Mouse (Mus musculus) granulocyte monocyte progenitor cell, adult 5-6 weeks (primary cell): ENCODE results near the gene Uba1y. TPM values are rescaled to one million over a fixed set of nuclear protein-coding genes. Genes with fewer than 3 reads are reported as not detected.
"Not testable (repeated sequence)": the region's sequence is repeated elsewhere in the genome, so short reads cannot be mapped to it uniquely, and the experiment has no call there.

Experiments used
- ATAC-seq: replicated peaks from 2 replicates; pipeline ENCODE4 v1.8.0; 2016; ENCODE audit warnings: mild to moderate bottlenecking, moderate TSS enrichment, inconsistent platforms; ENCODE audit not compliant: poor library complexity, severe bottlenecking
- total RNA-seq, 2 experiments: library from RNA; stranded (forward) in 1 of 2; stranded (reverse) in 1 of 2; fragments of 200-712, 200-1000 nt in 1 of 2; fragments of >200 nt in 1 of 2; fragmentation: Nextera tagmentation in 1 of 2; gene quantifications; 2 replicates each; pipeline ENCODE4 v1.2.3; 2014 to 2017

Gene Uba1y
- not detected in 2 replicates for total RNA-seq (2014; fragmentation: Nextera tagmentation)
- not detected in 2 replicates for total RNA-seq (2017)

DNA sequence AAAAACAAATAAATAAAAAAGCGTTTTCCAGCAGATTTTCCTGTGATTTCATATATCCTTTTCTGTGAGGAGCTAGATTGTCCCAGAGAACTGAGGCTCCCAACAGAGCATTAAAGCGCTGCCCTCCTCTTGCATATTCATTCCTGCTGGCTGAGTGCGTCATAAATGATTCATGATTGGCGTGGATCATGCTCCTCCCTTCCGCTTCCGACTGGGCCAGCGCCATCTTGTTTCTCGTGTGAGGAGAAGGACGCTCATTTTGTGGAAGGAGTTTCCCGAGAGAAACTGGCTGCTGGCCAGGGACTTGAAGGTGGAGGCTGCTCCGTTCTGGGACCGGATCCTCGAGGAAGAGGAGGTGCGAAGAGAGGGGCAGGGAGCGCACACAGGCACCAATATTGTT, at the start of gene Uba1y:
Uba1y (plus strand) TSS at position 254 of the 400 bp plus-strand sequence.
- ATAC-seq, result no peak

GRCm38 (mm10) chrY:797309-797708, 21.1 kb upstream of the Uba1y start, which contains the start of gene Zfy1:
Gene Zfy1 (minus strand): TSS chrY:797409.
- not testable (repeated sequence) for ATAC-seq

GRCm38 (mm10) chrY:808991-809661, 9.3 kb upstream of the Uba1y start:
- ATAC-seq, result no peak

- ATAC-seq, result no peak
Observed at GRCm38 (mm10) chrY:872404-872803, 54.0 kb downstream of the Uba1y start.

DNA sequence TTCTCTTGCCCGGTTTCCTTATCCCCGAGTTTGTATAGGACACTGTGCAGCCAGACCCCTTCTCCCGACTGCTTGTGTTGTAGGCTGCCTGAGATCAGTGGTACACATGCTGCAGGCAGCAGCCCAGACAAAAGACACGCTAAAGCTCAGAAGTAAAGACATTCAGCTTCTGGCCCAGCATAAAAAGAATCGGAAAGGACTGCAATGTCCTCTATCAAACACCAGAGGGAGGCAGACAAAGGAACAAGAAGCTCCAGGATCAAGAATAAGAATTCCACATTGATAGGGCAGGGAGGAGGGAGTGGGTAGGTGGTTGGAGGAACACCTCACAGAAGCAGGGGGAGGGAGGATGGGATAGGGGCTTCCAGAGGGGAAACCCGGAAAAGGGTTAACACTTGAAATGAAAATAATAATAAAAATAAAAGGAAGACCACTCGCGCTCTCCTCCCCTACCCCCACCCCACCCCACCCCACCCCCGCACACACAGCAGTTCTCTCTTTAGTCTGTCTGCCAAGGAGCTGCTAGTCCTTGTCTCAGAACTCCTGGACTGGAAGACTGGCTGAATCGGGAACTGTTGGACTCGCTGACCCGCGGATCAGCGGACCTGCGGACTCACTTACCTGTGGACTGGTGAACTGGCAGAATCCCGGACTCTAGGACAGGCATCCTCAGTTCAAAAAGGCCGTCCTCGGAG, 54.6 kb downstream of the Uba1y start:
- no peak for ATAC-seq

Other genes with a start within 250 kb of the Uba1y start
- not detected in 2 replicates for gene Zfy1, start 21.2 kb upstream of the Uba1y start, total RNA-seq (2014; fragmentation: Nextera tagmentation)
- gene Zfy1, start 21.2 kb upstream of the Uba1y start, total RNA-seq (2017), result not detected in 2 replicates
- gene Kdm5d, start 79.1 kb downstream of the Uba1y start, total RNA-seq (2014; fragmentation: Nextera tagmentation), result 17.4 and 29.7 TPM in 2 replicates
- 20.9 and 28.8 TPM in 2 replicates for gene Kdm5d, start 79.1 kb downstream of the Uba1y start, total RNA-seq (2017)
- gene Eif2s3y, start 191.9 kb downstream of the Uba1y start, total RNA-seq (2014; fragmentation: Nextera tagmentation), result 72.0 and 90.4 TPM in 2 replicates
- gene Eif2s3y, start 191.9 kb downstream of the Uba1y start, total RNA-seq (2017), result 117 and 142 TPM in 2 replicates